Mouse (Mus musculus) embryonic facial prominence, embryonic 15.5 days (tissue): ENCODE measurements around the gene Ppfia1. TPM values are rescaled to one million over a fixed set of nuclear protein-coding genes. Genes with fewer than 3 reads are reported as not detected.
A peak's percentile ranks its signal among the peaks of the same experiment; 100 is the strongest.

Experiments
- ATAC-seq: fragments of 200-750 bp; cut with Nextera tagmentation; 2 replicates; pipeline ENCODE4 v1.8.0; 2017; ENCODE audit warnings: low read depth, moderate TSS enrichment; ENCODE audit not compliant: insufficient number of reproducible peaks, low FRiP score, low TSS enrichment
- H3K27ac ChIP-seq: fragments of 300-500 bp; sonication (generic); replicated peaks from 2 replicates; pipeline ENCODE4 v1.5.1; 2015; ENCODE audit warnings: mild to moderate bottlenecking, inconsistent platforms
- H3K27me3 ChIP-seq: fragments of 300-500 bp; sonication (generic); 2 replicates; pipeline ENCODE4 v1.6.1; 2015; ENCODE audit warnings: inconsistent platforms
- H3K36me3 ChIP-seq: fragments of 300-500 bp; sonication (generic); 2 replicates; pipeline ENCODE4 v1.6.1; 2015; ENCODE audit warnings: mild to moderate bottlenecking, inconsistent platforms
- H3K4me1 ChIP-seq: fragments of 300-500 bp; sonication (generic); 2 replicates; pipeline ENCODE4 v1.6.1; 2015; ENCODE audit warnings: inconsistent platforms
- H3K4me2 ChIP-seq: fragments of 300-500 bp; sonication (generic); replicated peaks from 2 replicates; pipeline ENCODE4 v1.6.1; 2015; ENCODE audit warnings: mild to moderate bottlenecking, inconsistent platforms
- H3K4me3 ChIP-seq: fragments of 300-500 bp; sonication (generic); replicated peaks from 2 replicates; pipeline ENCODE4 v1.5.1; 2015; ENCODE audit warnings: mild to moderate bottlenecking, inconsistent platforms
- H3K9ac ChIP-seq: fragments of 300-500 bp; sonication (generic); 2 replicates; pipeline ENCODE4 v1.6.1; 2015; ENCODE audit warnings: inconsistent platforms
- H3K9me3 ChIP-seq: fragments of 300-500 bp; sonication (generic); replicated peaks from 2 replicates; pipeline ENCODE4 v1.6.1; 2016; ENCODE audit warnings: inconsistent platforms
- WGBS: fragments of 180-500 bp; shearing (Covaris S2); methylation state at CpG from one replicate; pipeline ENCODE4 v1.1.7; 2015; 5-methylcytosine and 5-hydroxymethylcytosine counted together
- polyA plus RNA-seq: library from polyadenylated mRNA; unstranded; fragments of >200 nt; fragmentation: Nextera tagmentation; extraction: Ambion mirVana; gene quantifications from 2 replicates; pipeline ENCODE4 v1.2.1, GENCODE M21; 2015

Ppfia1 gene
- polyA plus RNA-seq, 1 experiment from 2014 or later = 41.2 TPM

DNA sequence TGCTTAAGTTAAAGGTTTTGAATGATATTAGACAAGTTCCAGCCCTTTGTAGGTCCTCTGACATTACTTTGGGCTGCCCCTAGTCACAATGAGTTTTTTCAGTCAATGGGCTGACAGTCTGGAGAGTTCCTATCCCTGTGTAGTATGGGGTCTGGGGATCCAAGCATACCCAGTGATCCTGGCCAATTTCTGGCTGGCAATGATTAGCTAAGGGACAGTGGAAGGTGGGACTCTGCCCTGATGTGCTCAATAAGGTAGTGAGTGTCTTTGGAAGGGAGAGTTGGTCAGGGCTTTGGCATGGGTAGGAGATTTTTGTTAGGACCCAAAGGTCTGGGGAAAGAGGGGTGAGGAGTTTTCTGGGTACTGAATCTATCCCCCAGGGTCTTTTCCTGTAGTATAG lies 18.1 kb upstream of the Ppfia1 start:
- Histone ChIP-seq H3K27me3 (no peaks in the 10 kb centered on the region), H3K36me3 (no peaks in the 10 kb centered on the region), H3K4me2 (no peak overlapping the region), H3K27ac (no peak overlapping the region), H3K4me1 (peaks cover 5% of the 10 kb centered on the region; the same call in 1 of the 2 replicates), H3K9me3 (no peaks in the 10 kb centered on the region), H3K4me3 (no peak overlapping the region), H3K9ac (no peak overlapping the region)
- ATAC-seq = no peak

DNA sequence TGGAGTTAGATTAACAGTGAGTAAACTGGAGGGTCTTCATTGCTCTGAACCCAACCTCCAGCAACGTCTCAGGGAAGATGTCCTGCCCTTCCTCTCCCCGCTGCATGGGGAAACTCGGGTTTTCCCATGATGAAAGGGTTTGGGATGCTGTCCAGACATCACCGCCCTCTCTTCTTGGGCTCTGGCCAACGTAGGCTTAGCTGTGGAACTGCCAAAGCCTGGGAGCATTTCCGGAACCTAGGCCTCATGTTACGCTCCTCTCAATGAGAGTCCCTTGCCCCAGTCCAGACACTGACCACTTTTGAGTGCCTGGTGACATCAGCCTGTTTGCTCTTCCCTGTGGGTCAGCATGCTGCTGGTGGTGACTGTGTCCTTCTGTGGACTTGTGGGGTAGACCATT lies 15.9 kb upstream of the Ppfia1 start:
- Histone ChIP-seq H3K27ac (no peak overlapping the region), H3K4me3 (no peak overlapping the region), H3K9me3 (no peaks in the 10 kb centered on the region), H3K4me1 (peaks cover 5% of the 10 kb centered on the region; the same call in 1 of the 2 replicates), H3K36me3 (no peaks in the 10 kb centered on the region), H3K4me2 (no peak overlapping the region), H3K27me3 (no peaks in the 10 kb centered on the region), H3K9ac (no peak overlapping the region)
- ATAC-seq = no peak
- WGBS = 52% methylated on average over 7 of the region's 7 CpGs

DNA sequence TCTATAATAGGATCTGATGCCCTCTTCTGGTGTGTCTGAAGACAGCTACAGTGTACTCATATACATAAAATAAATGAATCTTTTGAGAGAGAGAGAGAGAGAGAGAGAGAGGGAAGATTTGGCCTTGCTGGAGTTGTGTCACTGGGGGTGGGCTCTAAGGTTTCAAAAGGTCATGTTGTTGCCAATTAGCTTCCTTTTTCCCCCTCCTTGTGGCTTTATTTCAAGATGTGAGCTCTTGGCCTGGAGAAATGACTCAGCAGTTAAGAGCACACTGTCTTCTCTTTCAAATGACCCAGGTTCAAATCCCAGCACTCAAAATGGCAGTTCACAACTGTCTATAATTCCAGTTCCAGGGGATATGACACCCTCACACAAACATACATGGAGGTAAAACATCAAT lies 14.6 kb upstream of the Ppfia1 start:
- Histone ChIP-seq H3K9me3 (no peaks in the 10 kb centered on the region), H3K9ac (no peak overlapping the region), H3K4me2 (no peak overlapping the region)

DNA sequence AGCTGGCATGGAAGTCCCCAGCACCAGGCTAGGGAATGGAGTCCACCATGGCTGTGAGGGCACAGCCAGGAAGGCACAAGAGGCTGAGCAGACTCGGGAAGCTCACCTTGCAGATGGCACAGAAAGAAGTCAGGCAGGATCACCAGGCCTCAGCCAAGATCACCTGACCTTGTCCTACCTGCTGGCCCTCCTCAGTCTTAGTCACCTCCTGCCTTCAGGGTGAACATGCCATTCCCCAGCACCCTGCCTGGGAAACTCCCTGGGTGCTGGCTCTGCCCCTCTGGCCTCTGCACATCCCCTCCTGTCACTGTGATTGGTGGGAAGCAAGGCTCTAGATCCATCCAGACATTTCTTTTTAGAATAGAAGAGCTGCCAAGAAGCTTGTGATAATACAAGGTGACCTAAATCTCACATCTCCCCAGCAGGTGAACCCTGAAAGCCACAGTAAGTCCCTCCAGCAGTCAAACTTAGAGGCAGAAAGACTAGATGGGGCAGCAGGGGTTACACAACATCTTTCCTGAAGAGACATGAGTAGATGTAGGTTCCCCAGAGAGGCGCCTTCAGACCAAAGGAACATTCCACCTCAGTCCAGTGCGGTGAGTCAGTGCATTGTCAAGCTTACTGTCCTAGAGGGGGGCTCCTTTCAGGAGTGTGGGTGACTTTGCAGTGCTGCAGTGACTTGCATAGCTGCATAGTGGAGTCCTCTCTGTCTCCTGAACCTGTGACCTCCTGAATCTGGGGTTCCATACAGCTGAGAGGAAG lies 13.6 kb upstream of the Ppfia1 start:
- no peak for ATAC-seq
- 59% methylated on average over 3 of the region's 3 CpGs for WGBS

More for the DNA sequence above, 14.6 kb upstream of the Ppfia1 start:
- Histone ChIP-seq H3K4me1 (peaks cover 8% of the 10 kb centered on the region; the same call in 1 of the 2 replicates), H3K27ac (no peak overlapping the region), H3K4me3 (no peak overlapping the region), H3K27me3 (no peaks in the 10 kb centered on the region), H3K36me3 (no peaks in the 10 kb centered on the region)
- no peak for ATAC-seq

DNA sequence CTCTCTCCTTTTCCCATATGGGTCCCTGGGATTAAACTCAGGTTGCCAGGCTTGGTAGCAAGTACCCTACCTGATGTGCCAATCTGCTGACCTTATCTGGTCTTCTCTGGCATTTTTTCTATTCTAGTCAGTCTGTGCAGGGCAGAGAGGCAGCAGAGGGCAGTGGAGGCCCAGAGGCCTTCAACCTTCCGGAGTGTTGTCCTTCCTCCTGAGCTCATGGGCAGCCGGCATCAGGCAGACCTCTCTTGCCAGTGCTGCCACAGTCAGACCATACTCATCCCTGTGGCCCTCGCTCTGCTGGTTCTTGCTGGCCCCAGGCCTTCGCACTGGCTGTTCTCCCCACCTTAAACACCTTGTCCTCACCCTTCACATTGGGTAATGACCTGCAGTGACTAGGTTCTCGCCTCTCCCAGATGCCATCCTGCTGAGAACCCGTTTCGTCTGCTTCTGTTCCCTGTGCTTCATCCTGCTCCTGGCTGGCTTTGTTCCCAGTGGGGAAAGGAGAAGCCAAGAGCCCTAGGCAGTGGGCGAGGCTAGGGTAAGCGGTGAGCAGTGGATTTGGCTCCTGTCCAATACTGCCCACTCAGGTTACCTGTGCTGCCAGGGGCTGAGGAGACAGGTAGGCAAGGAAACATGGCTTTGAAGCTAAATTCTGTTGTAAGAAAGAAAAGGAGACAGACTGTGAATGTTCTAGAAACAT lies 10.1 kb upstream of the Ppfia1 start:
- WGBS = 45% methylated on average over 9 of the region's 9 CpGs
- H3K27ac ChIP-seq = peak overlapping the region; percentile 40; the same call in 1 of the 2 replicates
- no peak overlapping the region for H3K9ac ChIP-seq
- no peak overlapping the region for H3K4me2 ChIP-seq
- ATAC-seq = 0 out of 2 replicates have a peak, but pooled peaks have one; percentile 35
- H3K4me1 ChIP-seq = peaks cover 3% of the 10 kb centered on the region; the same call in 1 of the 2 replicates
- H3K36me3 ChIP-seq = no peaks in the 10 kb centered on the region
- no peak overlapping the region for H3K4me3 ChIP-seq
- no peaks in the 10 kb centered on the region for H3K9me3 ChIP-seq
- H3K27me3 ChIP-seq = no peaks in the 10 kb centered on the region

More for the DNA sequence above, 13.6 kb upstream of the Ppfia1 start:
- no peak overlapping the region for H3K4me3 ChIP-seq
- H3K9me3 ChIP-seq = no peaks in the 10 kb centered on the region
- no peaks in the 10 kb centered on the region for H3K36me3 ChIP-seq
- H3K27me3 ChIP-seq = no peaks in the 10 kb centered on the region
- H3K9ac ChIP-seq = no peak overlapping the region
- no peak overlapping the region; the same call in 1 of the 2 replicates for H3K27ac ChIP-seq
- H3K4me2 ChIP-seq = no peak overlapping the region
- H3K4me1 ChIP-seq = peaks cover 8% of the 10 kb centered on the region; the same call in 1 of the 2 replicates

DNA sequence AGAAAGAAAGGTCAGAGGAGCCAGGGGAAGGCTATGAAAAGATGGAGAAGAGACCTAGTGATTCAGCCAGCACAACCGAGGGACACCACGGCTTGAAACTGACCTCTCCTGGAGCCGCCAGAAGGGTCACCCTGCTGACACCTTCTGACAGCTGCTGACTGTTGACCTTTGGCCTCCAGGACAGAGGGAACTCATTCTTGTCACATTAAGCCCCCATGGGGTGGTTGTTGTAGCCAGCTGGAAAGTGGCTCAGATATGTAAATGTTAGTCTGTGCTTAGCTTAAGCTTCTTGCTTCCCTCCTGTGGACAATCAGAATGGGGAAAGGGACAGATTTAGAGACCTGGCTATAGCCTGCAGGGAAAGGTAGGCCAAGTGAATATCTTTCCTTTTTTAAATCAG lies 8.5 kb upstream of the Ppfia1 start:
- Histone ChIP-seq H3K4me2 (no peak overlapping the region), H3K4me3 (no peak overlapping the region), H3K9me3 (no peaks in the 10 kb centered on the region), H3K9ac (no peak overlapping the region), H3K4me1 (peaks cover 3% of the 10 kb centered on the region; the same call in 1 of the 2 replicates), H3K27ac (no peak overlapping the region), H3K36me3 (no peaks in the 10 kb centered on the region), H3K27me3 (no peaks in the 10 kb centered on the region)
- no peak for ATAC-seq
- 15% methylated on average over 3 of the region's 3 CpGs for WGBS

DNA sequence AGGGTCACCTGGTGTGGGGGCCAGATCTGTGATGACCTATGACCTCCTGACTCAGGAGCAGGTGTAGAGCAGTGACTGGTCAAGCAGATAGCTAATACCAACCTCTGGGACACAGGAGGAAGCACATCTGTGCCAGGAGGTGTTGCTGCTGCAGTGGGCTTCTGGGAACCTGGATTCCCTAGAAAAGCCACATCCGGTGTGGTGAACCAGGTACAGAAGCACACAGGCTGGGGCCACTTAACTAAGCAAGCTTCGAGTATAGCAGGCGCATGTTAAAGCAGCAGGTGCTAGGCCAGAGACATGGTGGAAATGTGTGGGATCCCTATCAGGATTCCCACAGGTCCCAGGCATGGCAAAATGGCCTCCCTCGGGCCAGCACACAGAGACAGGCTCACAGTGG lies 7.1 kb upstream of the Ppfia1 start:
- Histone ChIP-seq H3K27ac (no peak overlapping the region), H3K27me3 (no peaks in the 10 kb centered on the region), H3K4me1 (peaks cover 3% of the 10 kb centered on the region; the same call in 1 of the 2 replicates), H3K9ac (no peak overlapping the region), H3K4me3 (no peak overlapping the region), H3K4me2 (no peak overlapping the region), H3K9me3 (no peaks in the 10 kb centered on the region), H3K36me3 (no peaks in the 10 kb centered on the region)
- no peak for ATAC-seq
- WGBS = 83% methylated on average over 4 of the region's 4 CpGs

DNA sequence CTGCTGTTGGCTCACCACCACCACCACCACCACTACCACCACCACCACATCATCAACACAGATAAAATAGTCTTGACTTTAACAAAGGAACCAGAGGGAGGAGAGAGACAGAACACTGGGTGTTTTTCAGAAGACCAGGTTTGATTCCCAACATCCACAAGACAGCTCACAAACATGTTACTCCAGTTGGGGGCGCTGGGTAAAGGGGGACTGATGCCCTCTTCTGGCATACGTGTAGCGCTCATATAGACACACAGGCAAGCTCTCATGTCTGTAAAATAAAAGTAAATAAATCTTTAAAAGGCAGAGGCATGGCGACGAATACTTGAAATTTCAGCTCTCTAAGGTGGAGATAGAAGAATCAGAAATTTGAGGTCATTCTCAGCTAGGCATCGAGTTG lies 5.0 kb upstream of the Ppfia1 start:
- H3K9ac ChIP-seq = no peak overlapping the region
- WGBS = 44% methylated on average over 6 of the region's 6 CpGs
- no peaks in the 10 kb centered on the region for H3K27me3 ChIP-seq
- H3K4me2 ChIP-seq = no peak overlapping the region
- H3K4me3 ChIP-seq = no peak overlapping the region
- H3K4me1 ChIP-seq = peaks cover 5% of the 10 kb centered on the region; the same call in 1 of the 2 replicates
- no peak overlapping the region for H3K27ac ChIP-seq
- no peaks in the 10 kb centered on the region for H3K9me3 ChIP-seq
- no peaks in the 10 kb centered on the region for H3K36me3 ChIP-seq
- ATAC-seq = no peak

DNA sequence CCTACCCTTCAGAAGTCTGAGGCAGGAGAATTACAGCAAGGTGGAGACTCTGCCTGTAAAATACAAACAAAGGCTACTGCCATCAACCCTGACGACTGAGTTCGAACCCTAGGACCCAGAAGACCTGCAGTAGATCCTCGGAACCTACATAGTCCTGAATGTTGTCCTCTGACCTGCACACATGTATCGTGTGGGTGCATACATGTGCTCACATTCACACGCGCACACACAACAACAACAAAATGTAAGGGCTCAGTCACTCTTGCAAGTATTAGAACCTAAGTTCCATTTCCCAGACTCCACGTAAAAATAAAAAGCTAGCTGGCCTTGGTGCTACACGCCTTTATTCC lies 569 bp upstream of the Ppfia1 start:
- peak overlapping the region; percentile 98; the same call in 1 of the 2 replicates for H3K9ac ChIP-seq
- no peaks in the 10 kb centered on the region for H3K27me3 ChIP-seq
- no peaks in the 10 kb centered on the region for H3K9me3 ChIP-seq
- H3K4me3 ChIP-seq = peak overlapping the region; percentile 96
- 21% methylated on average over 8 of the region's 8 CpGs for WGBS
- H3K27ac ChIP-seq = peak overlapping the region; percentile 34; the same call in 1 of the 2 replicates
- no peak; the same call in 1 of the 2 replicates for ATAC-seq
- H3K36me3 ChIP-seq = peaks cover 29% of the 10 kb centered on the region
- H3K4me1 ChIP-seq = peaks cover 28% of the 10 kb centered on the region
- peak overlapping the region; percentile 77 for H3K4me2 ChIP-seq

DNA sequence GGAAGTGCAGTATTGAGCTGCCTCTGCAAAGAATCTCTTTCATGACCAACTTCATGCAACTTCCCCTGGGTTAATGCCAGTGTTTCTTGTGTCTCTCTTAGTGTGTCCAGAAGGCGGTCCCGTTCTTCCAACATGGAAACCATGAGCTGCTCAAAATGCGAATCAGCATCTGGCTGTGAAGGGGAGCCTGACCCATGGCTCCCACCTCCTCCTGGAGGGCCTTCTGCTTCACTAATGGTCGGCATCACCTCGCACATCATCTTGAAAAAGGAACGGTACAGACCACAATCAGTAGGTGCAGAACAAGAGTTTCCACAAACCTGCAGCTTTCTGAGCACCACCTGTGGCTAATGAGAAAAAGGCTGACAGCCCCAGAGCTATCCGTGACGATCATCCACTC lies 1.3 kb downstream of the Ppfia1 start:
- Histone ChIP-seq H3K9ac (peak overlapping the region; percentile 98; the same call in 1 of the 2 replicates), H3K4me3 (peak overlapping the region; percentile 96), H3K4me1 (peaks cover 28% of the 10 kb centered on the region), H3K27me3 (no peaks in the 10 kb centered on the region), H3K9me3 (no peaks in the 10 kb centered on the region), H3K4me2 (peak overlapping the region; percentile 77), H3K36me3 (peaks cover 33% of the 10 kb centered on the region), H3K27ac (no peak overlapping the region)
- WGBS = 83% methylated on average over 8 of the region's 8 CpGs
- no peak for ATAC-seq

DNA sequence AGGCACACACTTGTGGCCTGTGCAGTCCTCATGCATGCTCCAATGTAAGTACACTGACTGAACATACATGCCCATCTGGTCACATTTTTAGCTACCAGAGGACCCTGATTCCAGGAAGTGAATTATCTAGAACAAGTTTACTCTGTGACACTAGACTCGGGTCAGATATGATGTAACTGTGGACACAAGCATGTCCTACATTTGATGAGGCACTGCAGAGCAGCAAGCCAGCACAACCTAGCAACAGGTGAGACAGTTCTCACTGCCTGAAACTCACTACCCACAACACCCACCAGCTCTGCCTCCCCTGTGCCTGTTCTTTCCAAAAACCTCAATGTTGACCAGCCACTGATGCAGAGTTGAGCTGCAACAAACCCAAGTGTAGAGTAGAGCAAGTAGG lies 2.7 kb downstream of the Ppfia1 start:
- Histone ChIP-seq H3K4me1 (peaks cover 28% of the 10 kb centered on the region), H3K27me3 (no peaks in the 10 kb centered on the region), H3K4me2 (no peak overlapping the region), H3K27ac (no peak overlapping the region), H3K36me3 (peaks cover 39% of the 10 kb centered on the region), H3K4me3 (no peak overlapping the region), H3K9me3 (no peaks in the 10 kb centered on the region), H3K9ac (0 out of 2 replicates have a peak overlapping the region, but pooled peaks have one; percentile 12)
- WGBS = 86% methylated on average over 1 of the region's 1 CpGs
- ATAC-seq = no peak
